Mouse (Mus musculus) heart, embryonic 12.5 days (tissue): ENCODE measurements around the gene Ndufv1. TPM values are rescaled to one million over a fixed set of nuclear protein-coding genes. Genes with fewer than 3 reads are reported as not detected.
"Not testable (repeated sequence)": the region's sequence is repeated elsewhere in the genome, so short reads cannot be mapped to it uniquely, and the experiment has no call there.

Experiments used
- ATAC-seq: fragments of 200-750 bp; cut with Nextera tagmentation; 2 replicates; pipeline ENCODE4 v1.8.0; 2017; ENCODE audit warnings: moderate TSS enrichment, moderate library complexity; ENCODE audit not compliant: insufficient number of reproducible peaks, low FRiP score
- H3K27ac ChIP-seq: fragments of 300-500 bp; sonication (generic); 2 replicates; pipeline ENCODE4 v1.5.1; 2016; ENCODE audit warnings: mild to moderate bottlenecking, moderate library complexity; ENCODE audit not compliant: poor library complexity, severe bottlenecking
- H3K27me3 ChIP-seq: fragments of 300-500 bp; sonication (generic); replicated peaks from 2 replicates; pipeline ENCODE4 v1.6.1; 2016; ENCODE audit warnings: mild to moderate bottlenecking, moderate library complexity
- H3K36me3 ChIP-seq: fragments of 300-500 bp; sonication (generic); 2 replicates; pipeline ENCODE4 v1.6.1; 2016; ENCODE audit warnings: mild to moderate bottlenecking, moderate library complexity
- H3K4me1 ChIP-seq: fragments of 300-500 bp; sonication (generic); replicated peaks from 2 replicates; pipeline ENCODE4 v1.6.1; 2016; ENCODE audit warnings: mild to moderate bottlenecking
- H3K4me2 ChIP-seq: fragments of 300-500 bp; sonication (generic); 2 replicates; pipeline ENCODE4 v1.6.1; 2016; ENCODE audit warnings: mild to moderate bottlenecking, moderate library complexity
- H3K4me3 ChIP-seq: fragments of 300-500 bp; sonication (generic); 2 replicates; pipeline ENCODE4 v1.5.1; 2016; ENCODE audit warnings: mild to moderate bottlenecking
- H3K9ac ChIP-seq: fragments of 300-500 bp; sonication (generic); 2 replicates; pipeline ENCODE4 v1.6.1; 2016; ENCODE audit warnings: mild to moderate bottlenecking, moderate library complexity
- H3K9me3 ChIP-seq: fragments of 300-500 bp; sonication (generic); replicated peaks from 2 replicates; pipeline ENCODE4 v1.6.1; 2016; ENCODE audit warnings: mild to moderate bottlenecking, moderate library complexity
- WGBS: fragments of 180-500 bp; shearing (Covaris S2); methylation state at CpG from one replicate; pipeline ENCODE4 v1.1.7; 2016; 5-methylcytosine and 5-hydroxymethylcytosine counted together
- polyA plus RNA-seq: library from polyadenylated mRNA; unstranded; fragments of >200 nt; fragmentation: Nextera tagmentation; extraction: Ambion mirVana; gene quantifications from 2 replicates; pipeline ENCODE4 v1.2.1, GENCODE M21; 2016

Ndufv1 gene
- polyA plus RNA-seq = 402 and 417 TPM in 2 replicates

GRCm38 (mm10) chr19:4012432-4013022, at the start of gene Ndufv1:
Gene Ndufv1, minus strand, starts transcription at chr19:4012806.
- WGBS = under 1% methylated on average over 45 of the region's 45 CpGs
- H3K4me2 ChIP-seq = peak within 1 kb of the TSS; percentile 69
- peak within 1 kb of the TSS; percentile 53 for H3K27ac ChIP-seq
- H3K4me1 ChIP-seq = peaks cover 28% of the 10 kb centered on the region
- no peaks in the 10 kb centered on the region for H3K9me3 ChIP-seq
- H3K4me3 ChIP-seq = peak within 1 kb of the TSS; percentile 85
- ATAC-seq = peak; percentile 98
- peaks cover 34% of the 10 kb centered on the region for H3K36me3 ChIP-seq
- H3K9ac ChIP-seq = peak within 1 kb of the TSS; percentile 84
- no peaks in the 10 kb centered on the region for H3K27me3 ChIP-seq

GRCm38 (mm10) chr19:4060899-4061465, 48.4 kb upstream of the Ndufv1 start:
- H3K27me3 ChIP-seq = no peaks in the 10 kb centered on the region
- H3K36me3 ChIP-seq = no peaks in the 10 kb centered on the region
- H3K27ac ChIP-seq = no peak overlapping the region
- no peak for ATAC-seq
- no peaks in the 10 kb centered on the region for H3K9me3 ChIP-seq
- peaks cover 15% of the 10 kb centered on the region for H3K4me1 ChIP-seq
- no peak overlapping the region for H3K9ac ChIP-seq
- H3K4me3 ChIP-seq = no peak overlapping the region
- 85% methylated on average over 6 of the region's 6 CpGs for WGBS
- no peak overlapping the region for H3K4me2 ChIP-seq

GRCm38 (mm10) chr19:4060044-4060898, 47.7 kb upstream of the Ndufv1 start:
- not testable (repeated sequence) for H3K36me3 ChIP-seq, H3K4me3 ChIP-seq, H3K27me3 ChIP-seq, H3K4me2 ChIP-seq, H3K27ac ChIP-seq, H3K9ac ChIP-seq, ATAC-seq, H3K9me3 ChIP-seq
- WGBS = 88% methylated on average over 8 of the region's 8 CpGs
- H3K4me1 ChIP-seq = peaks cover 15% of the 10 kb centered on the region

DNA sequence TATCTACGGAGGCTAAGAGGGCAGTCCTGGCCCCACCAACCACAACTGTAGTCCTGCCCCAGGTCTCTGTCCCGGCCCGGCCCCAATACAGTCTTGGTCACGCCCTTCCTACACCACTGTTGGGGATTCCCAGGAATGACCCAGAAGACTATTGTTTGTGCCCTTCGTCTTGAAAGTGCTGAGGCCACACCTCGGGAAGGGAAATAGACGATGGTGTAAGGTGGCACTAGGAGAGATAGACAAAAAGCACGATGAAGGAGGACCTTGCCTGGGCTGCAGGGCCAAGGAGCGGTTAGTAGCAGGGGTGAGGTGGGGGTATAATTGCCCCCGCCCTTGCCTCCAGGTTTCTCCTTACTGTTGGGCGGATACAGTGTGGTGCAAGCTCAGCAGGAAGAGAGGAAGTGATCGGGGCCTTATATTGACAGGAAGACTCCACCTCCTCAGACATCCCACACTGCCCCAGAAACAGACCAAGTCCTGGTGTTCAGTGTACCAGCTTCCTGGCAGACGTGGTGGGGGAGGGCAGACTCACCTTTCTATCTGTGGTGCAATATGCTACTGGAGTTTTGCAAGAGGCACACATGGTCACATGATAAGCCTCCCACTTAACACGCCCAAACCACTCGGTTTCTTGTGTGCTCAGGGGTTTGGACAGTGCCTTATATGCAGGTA, 46.6 kb upstream of the Ndufv1 start, which contains the start of gene Gstp3:
Gene Gstp3 (minus strand): TSS at position 501 of the 672 bp plus-strand sequence.
- Histone ChIP-seq H3K27me3 (no peaks in the 10 kb centered on the region), H3K27ac (no peak within 1 kb of the TSS), H3K4me1 (peaks cover 15% of the 10 kb centered on the region), H3K4me3 (no peak within 1 kb of the TSS), H3K36me3 (no peaks in the 10 kb centered on the region), H3K4me2 (no peak within 1 kb of the TSS), H3K9ac (no peak within 1 kb of the TSS), H3K9me3 (no peaks in the 10 kb centered on the region)
- WGBS = 66% methylated on average over 15 of the region's 15 CpGs
- peak; percentile 29; the same call in 1 of the 2 replicates for ATAC-seq

GRCm38 (mm10) chr19:4058581-4058980, 46.0 kb upstream of the Ndufv1 start:
- no peak for ATAC-seq
- Histone ChIP-seq H3K4me1 (peaks cover 15% of the 10 kb centered on the region), H3K9ac (no peak overlapping the region), H3K9me3 (no peaks in the 10 kb centered on the region), H3K27me3 (no peaks in the 10 kb centered on the region), H3K4me2 (no peak overlapping the region), H3K36me3 (no peaks in the 10 kb centered on the region), H3K4me3 (no peak overlapping the region), H3K27ac (no peak overlapping the region)
- 87% methylated on average over 5 of the region's 5 CpGs for WGBS

- Histone ChIP-seq H3K4me3 (no peak overlapping the region), H3K36me3 (no peaks in the 10 kb centered on the region), H3K9me3 (no peaks in the 10 kb centered on the region), H3K9ac (no peak overlapping the region), H3K4me1 (peaks cover 15% of the 10 kb centered on the region), H3K27me3 (no peaks in the 10 kb centered on the region), H3K4me2 (no peak overlapping the region), H3K27ac (no peak overlapping the region)
- ATAC-seq = no peak
- WGBS = 90% methylated on average over 7 of the region's 7 CpGs
These were observed 45.4 kb upstream of the Ndufv1 start for GRCm38 (mm10) chr19:4057962-4058361.

DNA sequence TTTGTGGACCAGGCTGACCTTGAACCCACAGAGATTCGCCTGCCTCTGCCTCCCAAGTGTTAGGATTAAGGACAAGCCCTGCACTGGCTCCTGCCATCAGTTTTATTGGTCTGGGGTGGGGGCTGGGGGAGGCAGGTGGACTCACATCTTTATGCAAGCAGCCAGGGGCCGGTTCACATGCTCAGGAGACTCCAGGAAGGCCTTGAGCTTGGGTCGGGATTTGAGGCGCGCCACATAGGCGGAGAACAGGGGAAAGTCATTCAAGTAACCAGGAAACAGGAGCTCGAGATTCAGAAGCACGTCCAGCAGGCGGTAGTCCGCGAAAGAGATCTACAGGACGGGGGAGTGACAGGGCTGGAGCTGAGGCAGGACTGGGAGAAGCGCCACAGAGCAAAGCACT, 44.8 kb upstream of the Ndufv1 start:
- Histone ChIP-seq H3K27me3 (no peaks in the 10 kb centered on the region), H3K27ac (no peak overlapping the region), H3K4me3 (no peak overlapping the region), H3K9me3 (no peaks in the 10 kb centered on the region), H3K36me3 (no peaks in the 10 kb centered on the region), H3K4me1 (peaks cover 15% of the 10 kb centered on the region), H3K9ac (no peak overlapping the region), H3K4me2 (no peak overlapping the region)
- 81% methylated on average over 13 of the region's 13 CpGs for WGBS
- ATAC-seq = no peak

- no peak for ATAC-seq
- Histone ChIP-seq H3K4me2 (no peak overlapping the region), H3K36me3 (no peaks in the 10 kb centered on the region), H3K27ac (no peak overlapping the region), H3K4me3 (no peak overlapping the region), H3K4me1 (peaks cover 15% of the 10 kb centered on the region), H3K9ac (no peak overlapping the region), H3K9me3 (no peaks in the 10 kb centered on the region), H3K27me3 (no peaks in the 10 kb centered on the region)
- WGBS = 37% methylated on average over 4 of the region's 4 CpGs
These were observed 44.1 kb upstream of the Ndufv1 start for GRCm38 (mm10) chr19:4056727-4057126.

GRCm38 (mm10) chr19:4055947-4056693, 43.5 kb upstream of the Ndufv1 start:
- Histone ChIP-seq H3K4me3 (no peak overlapping the region), H3K9me3 (no peaks in the 10 kb centered on the region), H3K4me2 (no peak overlapping the region), H3K27ac (no peak overlapping the region), H3K36me3 (no peaks in the 10 kb centered on the region), H3K27me3 (no peaks in the 10 kb centered on the region), H3K4me1 (peaks cover 15% of the 10 kb centered on the region), H3K9ac (no peak overlapping the region)
- no peak for ATAC-seq
- 45% methylated on average over 15 of the region's 15 CpGs for WGBS

DNA sequence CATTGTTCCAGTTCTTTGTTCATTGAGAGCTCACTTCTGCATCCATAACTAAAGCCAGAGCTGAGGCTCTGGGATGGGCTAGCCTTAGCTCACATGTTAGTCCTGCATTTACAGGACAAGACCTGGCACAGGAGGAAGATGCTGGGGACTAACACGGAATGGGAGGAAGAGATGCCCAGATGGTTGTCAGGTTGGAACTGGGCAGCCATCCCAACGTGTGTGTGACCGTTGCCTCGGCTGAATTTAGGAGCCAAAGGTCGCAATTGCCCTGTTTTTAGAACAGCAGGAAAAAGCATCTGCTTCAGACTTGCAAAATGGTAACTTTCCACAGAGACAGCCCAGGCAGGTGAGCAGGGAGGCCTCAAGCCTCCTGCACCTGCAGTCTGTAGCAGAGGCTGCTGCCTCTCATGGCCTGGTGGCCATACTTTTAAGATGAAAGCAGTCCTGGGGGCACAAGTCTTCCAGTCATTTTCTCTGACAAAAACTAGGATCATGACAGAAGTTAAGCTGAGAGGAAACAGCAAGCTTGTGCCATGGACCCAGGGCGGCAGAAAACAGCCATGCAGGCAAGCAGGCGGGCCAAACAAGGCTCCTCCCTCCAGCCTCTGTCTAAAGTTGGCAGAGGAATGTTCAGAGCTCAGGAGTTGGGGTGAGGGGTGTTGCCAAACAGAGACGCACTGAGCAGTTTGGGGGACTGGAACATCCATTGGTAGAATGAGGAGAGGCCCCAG, 42.8 kb upstream of the Ndufv1 start:
- H3K4me1 ChIP-seq = peaks cover 15% of the 10 kb centered on the region

More for the DNA sequence above, 42.8 kb upstream of the Ndufv1 start:
- Histone ChIP-seq H3K4me3 (no peak overlapping the region), H3K9ac (no peak overlapping the region), H3K36me3 (no peaks in the 10 kb centered on the region), H3K27ac (no peak overlapping the region), H3K4me2 (no peak overlapping the region), H3K27me3 (no peaks in the 10 kb centered on the region), H3K9me3 (no peaks in the 10 kb centered on the region)
- WGBS = 60% methylated on average over 8 of the region's 8 CpGs
- ATAC-seq = no peak
